In genomic region chr1:42686194-42687131, GRCm38 (mm10) we compare ENCODE assay signal across 8 mouse cellular contexts. TPM values are rescaled to one million over a fixed set of nuclear protein-coding genes. Genes with fewer than 3 reads are reported as not detected.
DNase-seq lines count a peak whose midpoint lies in the region; ATAC-seq lines count a peak whose summit lies in the region.

No protein-coding gene starts in this region.

- peak; percentile 65 for ATAC-seq in hindbrain, embryonic 15.5 days (ENCODE audit: low FRiP score, low read depth)
- 0 out of 2 replicates have a peak, but pooled peaks have one; percentile 35 for ATAC-seq in limb, embryonic 11.5 days (ENCODE audit: insufficient number of reproducible peaks, low FRiP score, low TSS enrichment, low read depth)
- no peak for ATAC-seq in stomach, embryonic 14.5 days (ENCODE audit: insufficient number of reproducible peaks, insufficient read depth, low FRiP score, low read depth)

- peak overlapping the region; percentile 97 for H3K27ac ChIP-seq in hindbrain, embryonic 15.5 days (replicated peaks)
- H3K27ac ChIP-seq in limb, embryonic 11.5 days (replicated peaks; ENCODE audit: low read depth, low read length): no peak overlapping the region
- H3K27ac ChIP-seq in stomach, embryonic 14.5 days (ENCODE audit: low read length): no peak overlapping the region

- no peaks in the 10 kb centered on the region for H3K27me3 ChIP-seq in hindbrain, embryonic 15.5 days
- H3K27me3 ChIP-seq in limb, embryonic 11.5 days (ENCODE audit: control insufficient read depth, insufficient read depth, low read length): peaks cover 58% of the 10 kb centered on the region
- H3K27me3 ChIP-seq in stomach, embryonic 14.5 days (ENCODE audit: control insufficient read depth, insufficient read depth, low read length): peaks cover 70% of the 10 kb centered on the region

- no peaks in the 10 kb centered on the region for H3K36me3 ChIP-seq in hindbrain, embryonic 15.5 days
- H3K36me3 ChIP-seq in limb, embryonic 11.5 days (ENCODE audit: control insufficient read depth, insufficient read depth, low read length): no peaks in the 10 kb centered on the region
- H3K36me3 ChIP-seq in stomach, embryonic 14.5 days (ENCODE audit: control insufficient read depth, insufficient read depth, low read length): no peaks in the 10 kb centered on the region

- H3K9ac ChIP-seq in hindbrain, embryonic 15.5 days: peak overlapping the region; percentile 77
- H3K9ac ChIP-seq in limb, embryonic 11.5 days (ENCODE audit: low read length): peak overlapping the region; percentile 55
- no peak overlapping the region for H3K9ac ChIP-seq in stomach, embryonic 14.5 days (replicated peaks; ENCODE audit: low read depth, low read length)

- peak overlapping the region; percentile 61 for H3K4me3 ChIP-seq in hindbrain, embryonic 15.5 days
- peak overlapping the region; percentile 36 for H3K4me3 ChIP-seq in limb, embryonic 11.5 days (ENCODE audit: low read depth, low read length)
- H3K4me3 ChIP-seq in stomach, embryonic 14.5 days (ENCODE audit: low read depth, low read length): peak overlapping the region; percentile 15; the same call in 1 of the 2 replicates

- no peaks in the 10 kb centered on the region for H3K9me3 ChIP-seq in hindbrain, embryonic 15.5 days
- H3K9me3 ChIP-seq in limb, embryonic 11.5 days (ENCODE audit: control insufficient read depth, low read length): no peaks in the 10 kb centered on the region; the same call in 1 of the 2 replicates
- H3K9me3 ChIP-seq in stomach, embryonic 14.5 days (ENCODE audit: control insufficient read depth, low read depth, low read length): no peaks in the 10 kb centered on the region

- H3K4me1 ChIP-seq in hindbrain, embryonic 15.5 days (replicated peaks): peaks cover 46% of the 10 kb centered on the region
- peaks cover 7% of the 10 kb centered on the region; the same call in 1 of the 2 replicates for H3K4me1 ChIP-seq in limb, embryonic 11.5 days (ENCODE audit: control insufficient read depth, insufficient read depth, low read length)
- H3K4me1 ChIP-seq in stomach, embryonic 14.5 days (ENCODE audit: control insufficient read depth, insufficient read depth, low read length): 0 out of 2 replicates have a peak, but pooled peaks cover 8% of the 10 kb centered on the region

- DNase-seq in left cerebral cortex, adult 18-20 months (ENCODE audit: low spot score in 2 of 2): peak; percentile 49 to 69
- DNase-seq in left cerebral cortex, adult 8-10 months (ENCODE audit: low spot score in 2 of 2): no peak
- DNase-seq in embryo, embryonic 11 days: peak; percentile 84
- DNase-seq in limb, embryonic 11.5 days (ENCODE audit: low spot score): peak; percentile 73
- DNase-seq in spleen, postnatal 36 days (ENCODE audit: low spot score in 2 of 2): no peak
- DNase-seq in lung, adult 18-20 months: no peak

- under 1% methylated on average over 52 of the region's 53 CpGs for WGBS in hindbrain, embryonic 15.5 days
- WGBS in limb, embryonic 11.5 days: under 1% methylated on average over 53 of the region's 53 CpGs
- WGBS in stomach, embryonic 14.5 days: 1% methylated on average over 52 of the region's 53 CpGs

- H3K4me2 ChIP-seq in hindbrain, embryonic 15.5 days: peak overlapping the region; percentile 97
- H3K4me2 ChIP-seq in limb, embryonic 11.5 days (ENCODE audit: low read depth, severe bottlenecking): peak overlapping the region; percentile 87
- H3K4me2 ChIP-seq in stomach, embryonic 14.5 days (replicated peaks; ENCODE audit: low read depth, low read length): peak overlapping the region; percentile 34

RNA-seq across cellular contexts. Expression of gene Pou3f3, which starts 9.1 kb away (rescaled TPM):
- 10 to 100 TPM; 57.7 to 58.2 TPM for total RNA-seq in left cerebral cortex, adult 18-20 months (2021)
- 10 to 100 TPM; 47.4 to 53.3 (median 51.4) TPM for total RNA-seq in left cerebral cortex, adult 8-10 months (2022)
- polyA plus RNA-seq in hindbrain, embryonic 15.5 days (2015; fragmentation: Nextera tagmentation; extraction: Ambion mirVana): 11.0 and 16.4 TPM in 2 replicates
- polyA plus RNA-seq in limb, embryonic 11.5 days (2014; fragmentation: Nextera tagmentation; extraction: Ambion mirVana): 0.04 and 0.19 TPM in 2 replicates
- polyA plus RNA-seq in stomach, embryonic 14.5 days (2014; fragmentation: Nextera tagmentation; extraction: Ambion mirVana): 0.04 TPM in 1 of 2 replicates, not detected in the other

Comparison
In these comparisons a context has a peak if more than half of its experiments do, and no peak if none do; other contexts are left out.
1. DNase-seq: peak in left cerebral cortex, adult 18-20 months (2 of 2), embryo, embryonic 11 days (single experiment) and limb, embryonic 11.5 days (single experiment); none in left cerebral cortex, adult 8-10 months (0 of 2), spleen, postnatal 36 days (0 of 2) and lung, adult 18-20 months (0 of 2).
2. H3K4me2 ChIP-seq: peak in every context shown above with its lines; median percentile 97 in hindbrain, embryonic 15.5 days; 87 in limb, embryonic 11.5 days; 34 in stomach, embryonic 14.5 days.
3. RNA of gene Pou3f3, which starts 9.1 kb away (polyA plus RNA-seq): 11.0 to 16.4 TPM in hindbrain, embryonic 15.5 days; 0.04 to 0.19 TPM in limb, embryonic 11.5 days and 0.04 TPM in stomach, embryonic 14.5 days; every median in the first group is over 10 times any median in the second.
4. Peak in every context shown above with its lines, with median percentiles within 50 percentile points of each other: H3K4me3 ChIP-seq.